Mouse (Mus musculus) CH12.LX (cell line): ENCODE results near the gene Sctr.

Experiments
- BHLHE40 ChIP-seq: IDR thresholded peaks from 2 replicates; pipeline ENCODE4 v1.6.1; 2011; ENCODE audit warnings: mild to moderate bottlenecking, low read depth, low read length, improper control_type of control experiment
- CTCF ChIP-seq, 2 experiments: IDR thresholded peaks in 1 of 2; conservative IDR thresholded peaks in 1 of 2; 2 replicates each; pipeline ENCODE4 v1.5.1; 2011 to 2012; ENCODE audit warnings: low read depth in 2 of 2, low read length in 2 of 2, improper control_type of control experiment in 1 of 2, inconsistent platforms in 1 of 2, mild to moderate bottlenecking in 1 of 2, moderate library complexity in 1 of 2
- POLR2A ChIP-seq: IDR thresholded peaks from 2 replicates; pipeline ENCODE4 v1.6.1; 2011; ENCODE audit warnings: low read depth, mild to moderate bottlenecking, improper control_type of control experiment, low read length
- ZKSCAN1 ChIP-seq: IDR thresholded peaks from 2 replicates; pipeline ENCODE4 v1.6.1; 2012; ENCODE audit warnings: low read depth, inconsistent platforms, low read length, improper control_type of control experiment, borderline replicate concordance

DNA sequence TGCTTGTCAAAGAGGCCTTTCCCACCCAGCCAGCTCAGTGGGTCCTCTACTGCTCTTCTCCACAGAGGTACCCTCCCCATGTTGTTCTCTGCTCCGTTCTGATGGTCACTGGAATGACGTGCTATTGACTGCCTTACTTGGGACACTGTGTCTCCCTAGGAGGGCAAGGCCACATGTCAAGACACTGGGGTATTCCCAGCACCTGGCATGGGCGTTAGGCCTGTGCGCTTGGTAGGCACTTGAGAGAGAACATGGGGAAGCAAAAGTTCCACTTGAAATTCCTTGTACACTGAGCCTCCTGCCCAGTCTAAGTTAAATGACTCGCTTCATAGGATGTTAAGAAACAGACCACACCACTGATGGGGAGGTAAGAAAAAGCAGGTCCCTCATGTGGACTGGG, 62.4 kb downstream of the Sctr start:
- TF ChIP-seq ZKSCAN1 (no peak), BHLHE40 (no peak), CTCF (conservative IDR thresholded peaks at IDR 0.05 in 1 of 2, IDR thresholded peaks at IDR 0.05 in 1 of 2; ENCODE audit: low read depth in 2 of 2, low read length in 2 of 2) (no peak), POLR2A (no peak)
